Mouse (Mus musculus) liver, embryonic 14.5 days (tissue): ENCODE results near the gene Mif4gd. TPM values are rescaled to one million over a fixed set of nuclear protein-coding genes. Genes with fewer than 3 reads are reported as not detected.
A peak's percentile ranks its signal among the peaks of the same experiment; 100 is the strongest.

Experiments used
- ATAC-seq: fragments of 200-750 bp; cut with Nextera tagmentation; 2 replicates; pipeline ENCODE4 v1.8.0; 2017; ENCODE audit warnings: moderate number of reproducible peaks, mild to moderate bottlenecking, moderate library complexity; ENCODE audit not compliant: insufficient read depth
- DNase-seq, 3 experiments: peaks; one replicate each; pipeline ENCODE4 v3.0.0-alpha.2; 2012 to 2013; ENCODE audit warnings: low read depth in 3 of 3, low spot score in 3 of 3
- H3K27ac ChIP-seq: fragments of 300-500 bp; sonication (generic); 2 replicates; pipeline ENCODE4 v1.5.1; 2014; ENCODE audit warnings: moderate library complexity, mild to moderate bottlenecking, control low read depth, inconsistent platforms
- H3K27me3 ChIP-seq: fragments of 300-500 bp; sonication (generic); 2 replicates; pipeline ENCODE4 v1.6.1; 2014; ENCODE audit warnings: mild to moderate bottlenecking, low read length, moderate library complexity; ENCODE audit not compliant: control insufficient read depth, insufficient read depth
- H3K36me3 ChIP-seq: fragments of 300-500 bp; sonication (generic); replicated peaks from 2 replicates; pipeline ENCODE4 v1.6.1; 2014; ENCODE audit warnings: low read depth; ENCODE audit not compliant: control insufficient read depth, insufficient read depth
- H3K4me1 ChIP-seq, 2 experiments: fragments of 200-500 bp in 1 of 2; fragments of 300-500 bp in 1 of 2; sonication (generic) in 1 of 2; replicated peaks; 2 replicates each; pipeline ENCODE4 v1.6.1; 2012 to 2014; ENCODE audit warnings: antibody characterized with exemption in 1 of 2, inconsistent platforms in 1 of 2, low read length in 1 of 2; ENCODE audit not compliant: control insufficient read depth in 2 of 2, insufficient read depth in 2 of 2
- H3K4me2 ChIP-seq: fragments of 300-500 bp; sonication (generic); 2 replicates; pipeline ENCODE4 v1.6.1; 2014; ENCODE audit warnings: low read depth, mild to moderate bottlenecking, control low read depth, moderate library complexity
- H3K4me3 ChIP-seq, 2 experiments: fragments of 200-500 bp in 1 of 2; fragments of 300-500 bp in 1 of 2; sonication (generic) in 1 of 2; 2 replicates each; pipeline ENCODE4 v1.5.1; 2012 to 2014; ENCODE audit warnings: low read depth in 2 of 2, low read length in 2 of 2, mild to moderate bottlenecking in 2 of 2, control low read depth in 1 of 2, inconsistent platforms in 1 of 2, moderate library complexity in 1 of 2; ENCODE audit not compliant: insufficient read depth in 1 of 2
- H3K9ac ChIP-seq: fragments of 300-500 bp; sonication (generic); replicated peaks from 2 replicates; pipeline ENCODE4 v1.6.1; 2014; ENCODE audit warnings: mild to moderate bottlenecking, control low read depth, moderate library complexity
- H3K9me3 ChIP-seq: fragments of 300-500 bp; sonication (generic); 2 replicates; pipeline ENCODE4 v1.6.1; 2016; ENCODE audit warnings: low read length, mixed read lengths; ENCODE audit not compliant: control insufficient read depth
- CTCF ChIP-seq: IDR thresholded peaks from 2 replicates; pipeline ENCODE4 v1.5.1; 2016; ENCODE audit warnings: antibody characterized with exemption, low read depth, control low read depth
- EP300 ChIP-seq: IDR thresholded peaks from 2 replicates; pipeline ENCODE4 v1.6.1; 2016; ENCODE audit warnings: antibody characterized with exemption, low read depth
- WGBS: fragments of 180-500 bp; shearing (Covaris S2); extraction: QIAGEN DNeasy Blood & Tissue Kit; methylation state at CpG from one replicate; pipeline ENCODE4 v1.1.7; 2014; ENCODE audit not compliant: insufficient replicate concordance; 5-methylcytosine and 5-hydroxymethylcytosine counted together
- polyA plus RNA-seq, 2 experiments: library from polyadenylated mRNA; depleted of rRNA in 1 of 2; stranded (reverse) in 1 of 2; unstranded in 1 of 2; fragments of >200 nt; fragmentation: Nextera tagmentation in 1 of 2; extraction: Ambion mirVana in 1 of 2; gene quantifications; 2 replicates each; pipeline versions ENCODE4 v1.2.1 to v1.2.3; 2012 to 2014

The Mif4gd gene
- polyA plus RNA-seq, 2 experiments, result 25.6 TPM

GRCm38 (mm10) chr11:115626824-115627616 is 14.3 kb upstream of the Mif4gd start:
- peak overlapping the region; percentile 82 for H3K9ac ChIP-seq
- no peak for ATAC-seq
- TF ChIP-seq CTCF (no peak), EP300 (no peak)

GRCm38 (mm10) chr11:115625877-115626276 is 13.1 kb upstream of the Mif4gd start:
- H3K9ac ChIP-seq, result no peak overlapping the region
- no peak for ATAC-seq
- WGBS, result 80% methylated on average over 9 of the region's 9 CpGs

More at GRCm38 (mm10) chr11:115626824-115627616, 14.3 kb upstream of the Mif4gd start:
- H3K9me3 ChIP-seq, result no peaks in the 10 kb centered on the region
- WGBS, result 44% methylated on average over 11 of the region's 11 CpGs
- peak overlapping the region; percentile 94 for H3K4me2 ChIP-seq
- H3K27me3 ChIP-seq, result no peaks in the 10 kb centered on the region
- DNase-seq, result no peak
- H3K27ac ChIP-seq, result no peak overlapping the region
- H3K36me3 ChIP-seq, result peaks cover 4% of the 10 kb centered on the region
- H3K4me1 ChIP-seq, result peaks cover 0 to 14% of the 10 kb centered on the region in 2 experiments; a peak in 3 of 4 replicates
- peak overlapping the region; percentile 85 to 97 for H3K4me3 ChIP-seq

DNA sequence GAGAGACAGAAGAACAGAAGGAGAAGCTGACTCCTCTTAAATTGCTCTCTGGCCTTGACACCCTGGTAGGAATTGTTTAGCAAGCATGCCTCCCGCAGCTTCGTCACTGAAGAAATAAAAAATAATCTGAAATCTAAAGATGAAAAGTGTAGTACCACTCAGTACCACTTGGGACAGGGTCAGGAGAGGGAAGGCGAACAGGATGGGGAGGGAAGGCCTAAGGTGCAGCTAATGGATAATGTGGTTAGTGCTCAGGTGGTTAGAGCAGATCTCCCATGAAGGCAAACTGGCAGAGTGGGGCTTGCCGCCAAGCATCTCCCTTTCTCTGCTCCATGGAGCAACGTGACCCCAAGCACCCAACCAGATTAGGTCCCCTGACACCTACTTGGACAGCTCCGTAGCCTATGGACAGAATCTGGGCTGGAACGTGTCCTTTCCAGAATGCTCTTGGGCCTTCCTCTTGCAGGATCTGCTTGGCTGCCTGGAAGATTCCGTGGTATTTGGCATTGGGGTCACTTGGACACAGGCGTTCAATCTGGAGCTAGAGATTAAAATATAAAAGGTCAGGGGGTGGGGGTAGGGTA is 10.8 kb upstream of the Mif4gd start:
- no peak overlapping the region for H3K4me2 ChIP-seq
- H3K4me3 ChIP-seq, result no peak overlapping the region
- no peaks in the 10 kb centered on the region for H3K27me3 ChIP-seq
- peaks cover 0 to 5% of the 10 kb centered on the region in 2 experiments; a peak in 3 of 4 replicates for H3K4me1 ChIP-seq
- WGBS, result 68% methylated on average over 9 of the region's 9 CpGs
- ATAC-seq, result no peak
- peaks cover 4% of the 10 kb centered on the region for H3K36me3 ChIP-seq
- H3K27ac ChIP-seq, result no peak overlapping the region
- H3K9ac ChIP-seq, result no peak overlapping the region
- DNase-seq, result no peak
- no peaks in the 10 kb centered on the region for H3K9me3 ChIP-seq
- TF ChIP-seq CTCF (peak; percentile 60), EP300 (no peak)

More at GRCm38 (mm10) chr11:115625877-115626276, 13.1 kb upstream of the Mif4gd start:
- no peak overlapping the region for H3K4me3 ChIP-seq
- no peak overlapping the region for H3K4me2 ChIP-seq
- H3K36me3 ChIP-seq, result peaks cover 4% of the 10 kb centered on the region
- no peaks in the 10 kb centered on the region for H3K27me3 ChIP-seq
- H3K9me3 ChIP-seq, result no peaks in the 10 kb centered on the region
- DNase-seq, result no peak
- H3K4me1 ChIP-seq, result peaks cover 0 to 10% of the 10 kb centered on the region in 2 experiments; a peak in 3 of 4 replicates
- no peak overlapping the region for H3K27ac ChIP-seq
- TF ChIP-seq CTCF (no peak), EP300 (no peak)

DNA sequence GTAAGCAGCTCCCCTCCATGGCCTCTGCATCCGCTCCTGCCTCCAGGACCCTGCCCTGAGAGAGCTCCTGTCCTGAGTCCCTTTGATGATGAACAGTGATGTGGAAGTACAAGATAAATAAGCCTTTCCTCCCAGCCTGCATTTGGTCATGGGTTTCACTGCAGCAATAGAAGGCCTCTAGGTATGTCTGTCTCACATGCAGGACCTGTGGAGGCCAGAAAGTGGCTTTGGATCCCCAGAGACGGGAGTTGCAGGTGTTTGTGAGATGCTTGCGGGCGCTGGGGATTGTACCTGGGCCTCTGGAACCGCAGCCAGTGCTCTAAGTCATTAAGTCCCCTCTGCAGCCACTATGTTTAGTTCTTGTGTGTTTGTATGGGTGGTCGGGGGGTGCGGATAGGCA is 7.2 kb upstream of the Mif4gd start:
- peaks cover 4% of the 10 kb centered on the region for H3K36me3 ChIP-seq
- TF ChIP-seq CTCF (no peak), EP300 (no peak)
- H3K27me3 ChIP-seq, result no peaks in the 10 kb centered on the region
- no peaks in the 10 kb centered on the region for H3K4me1 ChIP-seq
- DNase-seq (no peak), ATAC-seq (no peak)
- no peaks in the 10 kb centered on the region for H3K9me3 ChIP-seq
- no peak overlapping the region for H3K9ac ChIP-seq
- no peak overlapping the region for H3K4me3 ChIP-seq
- H3K4me2 ChIP-seq, result no peak overlapping the region
- no peak overlapping the region for H3K27ac ChIP-seq
- 82% methylated on average over 7 of the region's 7 CpGs for whole genome bisulfite sequencing
